ENCODE assay signal across 12 mouse cellular contexts in the genomic region with DNA sequence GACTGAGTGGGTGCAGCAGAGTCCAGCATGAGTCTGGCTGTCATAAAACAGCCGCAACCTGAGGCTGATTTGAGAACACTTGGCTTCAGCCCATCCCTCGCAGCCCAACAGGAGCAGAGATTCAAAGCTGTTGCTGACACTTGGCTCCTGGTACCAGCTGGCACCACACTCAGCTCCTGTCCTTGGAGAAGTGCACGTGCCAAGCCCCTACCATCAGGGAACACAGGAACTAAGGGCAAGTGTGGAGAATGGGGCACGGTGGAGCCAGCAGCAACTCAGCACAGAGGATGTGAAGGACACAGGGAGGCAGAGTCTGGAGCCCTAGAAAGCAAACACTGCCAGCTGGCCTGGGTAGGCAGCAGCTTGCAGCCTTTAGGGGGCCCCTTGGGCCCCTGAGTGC. TPM values are rescaled to one million over a fixed set of nuclear protein-coding genes. Genes with fewer than 3 reads are reported as not detected.
DNase-seq lines count a peak whose midpoint lies in the region; ATAC-seq lines count a peak whose summit lies in the region.
"Had no signal": no experiment of that assay in that cellular context is flagged by ENCODE, and none has a peak within 500 bp of the region (broad histone marks: within the 10 kb centered on the region; RNA-seq: fewer than 3 reads in every experiment).

No protein-coding gene starts in this region.

- H3K4me3 ChIP-seq in limb, embryonic 12.5 days (replicated peaks), result no peak overlapping the region
- H3K4me3 ChIP-seq in limb, embryonic 10.5 days, result no peak overlapping the region
- H3K4me3 ChIP-seq: liver, embryonic 15.5 days had no signal

- peak overlapping the region; percentile 35; the same call in 1 of the 2 replicates for H3K9ac ChIP-seq in limb, embryonic 12.5 days (replicated peaks)
- H3K9ac ChIP-seq: liver, embryonic 15.5 days had no signal

- H3K36me3 ChIP-seq in limb, embryonic 12.5 days, result no peaks in the 10 kb centered on the region
- no peaks in the 10 kb centered on the region for H3K36me3 ChIP-seq in limb, embryonic 10.5 days
- H3K36me3 ChIP-seq: G1E; liver, embryonic 15.5 days had no signal

- 21% methylated on average over 4 of the region's 4 CpGs for WGBS in limb, embryonic 12.5 days
- 28% methylated on average over 4 of the region's 4 CpGs for WGBS in limb, embryonic 10.5 days

- ATAC-seq in limb, embryonic 12.5 days (ENCODE audit: insufficient number of reproducible peaks, insufficient read depth, low FRiP score, low TSS enrichment, low read depth), result no peak

- no peak overlapping the region for H3K27ac ChIP-seq in limb, embryonic 12.5 days
- no peak overlapping the region for H3K27ac ChIP-seq in limb, embryonic 10.5 days
- H3K27ac ChIP-seq: liver, embryonic 15.5 days had no signal

- DNase-seq in limb, embryonic 10.5 days (ENCODE audit: low spot score), result no peak
- peak; percentile 86 for DNase-seq in brain, adult 2 months (ENCODE audit: low read depth, low spot score)
- DNase-seq in cerebellum, postnatal 36 days, result peak; percentile 67 to 68
- peak; percentile 71 for DNase-seq in heart, postnatal 4 days
- no peak for DNase-seq in layer of hippocampus, adult 9-11 months
- no peak for DNase-seq in urinary bladder, postnatal 14 days (ENCODE audit: low spot score)
- DNase-seq in urinary bladder, postnatal 4 days (ENCODE audit: low spot score in 2 of 2), result no peak

- H3K27me3 ChIP-seq in limb, embryonic 12.5 days, result peaks cover 3% of the 10 kb centered on the region; the same call in 1 of the 2 replicates
- H3K27me3 ChIP-seq in limb, embryonic 10.5 days (ENCODE audit: low read depth, poor library complexity, severe bottlenecking), result no peaks in the 10 kb centered on the region
- H3K27me3 ChIP-seq: liver, embryonic 15.5 days had no signal

- H3K4me2 ChIP-seq in limb, embryonic 12.5 days, result no peak overlapping the region
- H3K4me2 ChIP-seq: liver, embryonic 15.5 days had no signal

- H3K4me1 ChIP-seq in limb, embryonic 12.5 days (replicated peaks), result 0 out of 2 replicates have a peak, but pooled peaks cover 3% of the 10 kb centered on the region
- H3K4me1 ChIP-seq in limb, embryonic 10.5 days, result peaks cover 10% of the 10 kb centered on the region
- H3K4me1 ChIP-seq: liver, embryonic 15.5 days had no signal

- H3K9me3 ChIP-seq in limb, embryonic 12.5 days, result no peaks in the 10 kb centered on the region
- no peaks in the 10 kb centered on the region for H3K9me3 ChIP-seq in limb, embryonic 10.5 days (replicated peaks)
- H3K9me3 ChIP-seq: G1E; liver, embryonic 15.5 days had no signal

RNA-seq across cellular contexts. Expression of a gene that starts 19.9 kb away (rescaled TPM):
- not detected in 2 replicates for polyA plus RNA-seq in limb, embryonic 12.5 days (2016; fragmentation: Nextera tagmentation; extraction: Ambion mirVana)
- polyA plus RNA-seq in limb, embryonic 10.5 days (2016; fragmentation: Nextera tagmentation; extraction: Ambion mirVana), result not detected in 2 replicates
- total RNA-seq in heart, postnatal 4 days (2021), result not detected
- total RNA-seq: gastrocnemius, postnatal 4 days had no signal
- polyA plus RNA-seq: G1E; liver, embryonic 15.5 days; small intestine, adult 2 months had no signal

RNA-seq across cellular contexts. Expression of a gene that starts 20.9 kb away (rescaled TPM):
- polyA plus RNA-seq in limb, embryonic 12.5 days (2016; fragmentation: Nextera tagmentation; extraction: Ambion mirVana), result not detected in 2 replicates
- polyA plus RNA-seq in limb, embryonic 10.5 days (2016; fragmentation: Nextera tagmentation; extraction: Ambion mirVana), result 0.18 TPM in 1 of 2 replicates, not detected in the other
- total RNA-seq in heart, postnatal 4 days (2021), result 10 to 100 TPM; 16.4 to 16.9 TPM
- polyA plus RNA-seq: G1E had no signal

RNA-seq across cellular contexts. Expression of a gene that starts 33.5 kb away (rescaled TPM):
- polyA plus RNA-seq in limb, embryonic 12.5 days (2016; fragmentation: Nextera tagmentation; extraction: Ambion mirVana), result 752 and 847 TPM in 2 replicates
- 654 and 701 TPM in 2 replicates for polyA plus RNA-seq in limb, embryonic 10.5 days (2016; fragmentation: Nextera tagmentation; extraction: Ambion mirVana)
- 100 to 1,000 TPM; 469 to 537 TPM for total RNA-seq in heart, postnatal 4 days (2021)

RNA-seq across cellular contexts. Expression of a gene that starts 47.1 kb away (rescaled TPM):
- polyA plus RNA-seq in limb, embryonic 12.5 days (2016; fragmentation: Nextera tagmentation; extraction: Ambion mirVana), result 32.7 and 33.7 TPM in 2 replicates
- 38.5 and 38.8 TPM in 2 replicates for polyA plus RNA-seq in limb, embryonic 10.5 days (2016; fragmentation: Nextera tagmentation; extraction: Ambion mirVana)
- total RNA-seq in heart, postnatal 4 days (2021), result 1 to 10 TPM; 9.0 to 9.4 TPM

RNA-seq across cellular contexts. Expression of a gene that starts 50.1 kb away (rescaled TPM):
- polyA plus RNA-seq in limb, embryonic 12.5 days (2016; fragmentation: Nextera tagmentation; extraction: Ambion mirVana), result 0.24 TPM in 1 of 2 replicates, not detected in the other
- polyA plus RNA-seq in limb, embryonic 10.5 days (2016; fragmentation: Nextera tagmentation; extraction: Ambion mirVana), result 0.10 and 0.23 TPM in 2 replicates
- total RNA-seq in heart, postnatal 4 days (2021), result under 1 TPM in 1 of 2 experiments, not detected in 1; 0.18 TPM
- polyA plus RNA-seq: G1E; liver, embryonic 15.5 days; small intestine, adult 2 months had no signal

Comparison
In these comparisons a context has a peak if more than half of its experiments do, and no peak if none do; other contexts are left out.
1. DNase-seq: peak in brain, adult 2 months (single experiment), cerebellum, postnatal 36 days (2 of 2) and heart, postnatal 4 days (single experiment); none in limb, embryonic 10.5 days (single experiment), layer of hippocampus, adult 9-11 months (single experiment), urinary bladder, postnatal 14 days (single experiment) and urinary bladder, postnatal 4 days (0 of 2).